Mouse (Mus musculus): Measurements from ENCODE around the gene Krtdap.
"Not testable (repeated sequence)": the region's sequence is repeated elsewhere in the genome, so short reads cannot be mapped to it uniquely, and the experiment has no call there.

Gene Krtdap

DNA sequence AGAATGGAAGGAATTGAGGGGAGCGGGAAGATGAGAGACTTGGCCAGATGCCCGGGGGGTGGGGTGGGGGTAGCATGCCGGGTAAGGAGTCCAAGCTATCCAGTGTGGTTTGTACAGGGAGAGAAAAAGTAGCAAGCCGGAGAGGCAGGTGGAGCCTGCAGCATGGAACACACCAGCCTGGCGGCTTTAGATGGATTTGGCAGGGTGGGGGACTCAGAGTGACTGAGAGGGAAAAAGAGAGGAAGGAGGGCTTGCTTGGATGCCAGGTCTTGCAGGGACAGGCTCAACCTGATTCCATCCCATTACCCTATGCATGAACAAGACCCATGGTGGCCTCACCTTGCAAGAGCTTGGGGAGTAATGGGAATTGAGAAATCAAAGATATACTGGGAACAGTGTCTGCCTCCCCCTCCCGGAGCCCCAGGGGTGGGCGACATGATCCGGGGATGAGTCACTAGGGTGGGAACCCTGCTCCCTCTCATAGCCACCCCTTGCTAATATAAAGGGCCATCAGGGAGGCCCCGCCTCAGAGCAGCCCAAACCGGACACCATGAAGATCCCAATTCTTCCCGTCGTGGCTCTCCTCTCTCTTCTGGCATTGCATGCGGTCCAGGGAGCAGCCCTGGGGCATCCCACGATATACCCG lies at the start of gene Krtdap:
Gene Krtdap (plus strand): TSS at position 520 of the 646 bp plus-strand sequence.
- no peak for DNase-seq (ENCODE audit: low spot score)

DNA sequence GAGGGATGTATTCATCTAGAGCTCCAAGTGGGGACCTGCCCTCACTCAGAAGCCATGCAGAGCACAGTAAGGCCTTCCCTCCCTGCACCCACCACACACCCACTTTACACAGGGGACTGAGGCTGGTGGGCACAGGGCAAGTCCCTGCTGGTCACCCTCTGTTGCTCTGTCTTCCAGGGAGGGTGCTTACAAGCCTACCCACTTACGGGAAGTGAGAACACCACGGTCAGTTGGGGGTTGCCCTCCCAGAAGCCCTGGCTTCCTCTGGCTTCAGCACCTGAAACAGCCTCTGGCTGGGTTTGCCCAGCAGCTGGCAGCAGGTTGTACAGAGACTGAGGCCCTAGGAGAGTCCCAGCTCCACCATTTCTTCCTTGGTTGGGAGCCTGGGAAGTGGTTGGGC lies 45.1 kb upstream of the Krtdap start:
- DNase-seq (ENCODE audit: low spot score) = not testable (repeated sequence)

DNA sequence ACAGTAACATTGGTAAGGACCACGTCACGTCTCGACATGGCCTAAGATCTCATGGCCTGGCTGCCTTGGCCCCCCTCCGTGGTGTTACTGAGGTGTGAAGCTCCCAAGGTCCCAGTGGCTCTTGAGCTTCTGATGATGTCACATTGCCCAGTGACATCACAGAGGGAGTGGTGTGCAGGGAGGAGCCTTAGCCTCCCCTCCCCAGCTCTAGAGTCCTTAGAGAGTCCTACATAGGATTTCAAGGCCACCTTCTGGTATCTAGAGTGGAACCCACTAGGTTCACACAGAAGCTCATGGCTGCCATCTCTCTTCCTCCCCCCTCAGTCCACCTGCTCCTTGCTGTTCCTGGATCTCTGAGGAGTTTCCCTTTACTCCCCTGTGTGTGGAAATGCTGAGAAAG lies 44.1 kb upstream of the Krtdap start, which contains the start of gene Gapdhs:
Gene Gapdhs (minus strand): TSS at position 65 of the 400 bp plus-strand sequence.
- DNase-seq (ENCODE audit: low spot score) = peak; percentile 13

DNA sequence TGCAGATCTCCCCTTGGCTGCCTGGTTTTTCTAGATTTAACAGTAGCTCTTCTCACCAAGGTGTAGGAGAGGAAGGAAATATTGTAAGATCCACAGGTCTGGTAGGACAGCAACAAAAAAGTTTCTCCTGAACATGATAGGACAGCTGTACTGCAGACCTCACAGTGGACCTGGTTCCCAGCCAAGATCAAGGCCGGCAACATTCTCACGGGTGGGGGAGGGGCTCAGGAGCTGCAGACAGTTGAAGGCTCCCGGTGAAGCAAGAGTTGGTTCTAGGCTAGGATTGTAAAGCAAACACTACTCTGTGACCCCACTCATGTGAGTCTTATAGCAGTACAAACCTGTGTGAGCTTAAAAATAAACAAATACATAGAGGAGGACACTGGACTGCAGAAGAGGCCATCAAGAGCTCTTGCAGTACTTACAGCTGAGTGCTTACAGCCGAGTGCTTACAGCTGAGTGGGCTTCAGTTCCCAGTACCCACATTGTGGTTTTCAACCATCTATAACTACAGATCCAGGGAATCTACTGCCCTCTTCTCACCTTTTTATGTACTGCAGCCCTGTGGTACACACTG lies 43.6 kb upstream of the Krtdap start:
- peak; percentile 71 for DNase-seq (ENCODE audit: low spot score)

DNA sequence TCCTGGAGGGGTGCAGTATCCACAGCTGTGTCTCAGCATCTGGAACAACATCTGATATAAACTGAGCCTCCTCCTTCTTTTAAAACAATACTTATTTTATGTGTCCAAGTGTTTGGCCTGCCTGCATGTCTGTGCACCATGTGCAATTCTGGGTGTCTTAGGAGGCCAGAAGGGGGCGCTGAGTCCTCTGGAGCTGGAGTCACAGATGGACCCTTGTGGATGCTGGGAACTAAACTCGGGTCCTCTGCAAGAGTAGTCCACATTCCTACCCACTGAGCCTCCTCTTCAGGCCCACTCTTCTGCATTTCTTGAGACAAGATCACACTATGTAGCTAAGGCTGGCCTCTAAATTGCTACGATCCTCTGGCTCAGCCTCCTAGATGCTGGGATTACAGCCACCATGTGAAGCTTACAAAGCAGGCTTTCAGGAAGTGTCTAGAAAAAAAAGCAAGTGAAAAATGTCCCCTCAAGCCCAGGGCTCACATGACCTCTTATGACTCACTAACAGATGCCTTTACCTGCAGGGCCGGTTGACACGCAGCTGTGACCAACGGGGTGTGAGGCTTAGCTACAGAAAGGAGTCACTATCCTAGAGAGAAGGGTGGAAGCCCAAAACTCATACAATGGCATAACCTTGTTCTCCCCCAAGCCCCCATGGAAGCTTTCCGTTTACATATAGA lies 40.0 kb upstream of the Krtdap start:
- DNase-seq (ENCODE audit: low spot score) = no peak

DNA sequence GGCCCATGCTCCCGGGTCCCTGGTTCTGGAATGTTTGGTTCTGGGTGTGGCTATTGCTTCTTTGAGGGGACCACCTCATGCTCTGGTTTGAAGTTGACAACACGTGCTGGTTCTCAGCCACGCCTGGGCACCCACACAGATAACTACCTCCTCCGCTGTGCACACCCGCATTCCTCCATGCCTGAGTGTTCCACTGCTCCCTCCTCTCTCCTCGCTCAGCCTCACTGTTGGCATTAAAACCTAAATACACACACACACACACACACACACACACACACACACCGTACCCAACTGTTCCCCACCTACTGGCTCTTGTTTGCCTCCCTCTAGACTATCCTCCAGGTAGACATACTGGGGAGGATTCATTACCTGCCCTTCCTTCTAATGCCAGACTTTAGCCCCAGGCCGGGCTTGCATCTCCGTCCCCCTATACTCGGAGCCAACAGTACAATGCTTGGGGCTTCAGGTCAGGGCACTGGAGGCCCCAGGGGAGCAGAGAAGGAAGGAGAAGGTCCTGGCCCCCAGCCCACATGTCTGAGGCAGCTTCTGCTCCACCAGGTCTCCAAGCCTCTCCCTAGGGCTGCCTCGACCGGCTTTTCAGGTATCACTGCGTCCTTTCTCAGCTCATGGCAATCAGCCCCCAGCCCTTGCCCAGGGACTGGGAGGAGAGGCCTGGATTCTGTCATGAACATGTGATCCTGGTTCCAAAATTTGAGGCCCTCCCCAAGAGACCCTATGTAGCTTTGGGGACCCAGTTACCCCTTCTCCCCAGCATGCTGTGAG lies 37.7 kb upstream of the Krtdap start:
- no peak for DNase-seq (ENCODE audit: low spot score)

DNA sequence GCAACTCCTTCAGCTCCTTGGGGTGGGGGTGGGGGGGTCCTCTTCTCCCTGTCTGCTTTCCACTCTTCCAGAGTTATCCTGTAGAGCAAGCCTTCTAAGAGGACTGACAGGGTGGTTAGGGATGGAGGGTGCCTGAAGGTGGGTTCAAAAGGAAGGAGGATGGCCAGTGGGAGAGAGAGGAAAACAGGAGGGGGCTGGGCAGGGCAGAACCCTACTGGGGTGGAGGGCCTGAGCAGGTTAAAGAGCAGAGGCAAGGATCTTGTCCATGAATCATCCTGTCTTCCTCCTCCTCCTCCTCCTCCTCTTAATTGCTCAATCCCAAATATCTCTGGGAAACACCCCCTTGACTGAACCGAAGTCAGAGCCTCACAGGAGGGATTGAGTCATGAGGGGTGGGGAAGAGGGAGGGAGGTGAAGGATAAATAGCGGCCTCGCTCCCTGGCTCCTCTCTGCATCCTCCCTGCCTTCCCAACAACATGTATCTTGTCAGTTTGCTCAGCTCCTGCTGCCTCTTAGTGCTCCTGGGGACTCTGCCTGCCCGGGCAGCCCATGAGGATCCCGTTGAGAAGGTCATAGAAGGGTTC lies 36.5 kb upstream of the Krtdap start, which contains the start of gene Sbsn:
Gene Sbsn (plus strand): TSS at position 386 of the 584 bp plus-strand sequence.
- no peak for DNase-seq (ENCODE audit: low spot score)

DNA sequence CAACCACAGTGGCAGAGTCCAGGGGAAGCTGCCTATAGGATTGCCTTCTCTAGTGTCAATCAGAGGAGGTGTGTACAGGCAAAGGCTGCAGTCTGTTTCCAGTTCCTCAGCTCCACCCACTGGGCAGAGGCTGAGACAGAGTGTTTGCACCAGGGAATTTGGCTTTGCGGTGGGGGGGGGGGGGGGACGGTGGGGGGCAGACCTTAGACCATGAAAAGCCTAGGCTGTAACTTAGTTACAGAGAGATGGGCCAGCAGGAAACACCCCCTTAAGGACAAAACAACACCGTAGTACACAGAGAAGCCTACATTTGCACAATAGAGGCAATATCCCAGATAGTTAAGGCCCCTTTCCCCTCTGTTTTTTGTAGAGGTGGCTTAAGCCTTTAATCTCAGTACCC lies 30.7 kb upstream of the Krtdap start:
- DNase-seq (ENCODE audit: low spot score) = no peak

DNA sequence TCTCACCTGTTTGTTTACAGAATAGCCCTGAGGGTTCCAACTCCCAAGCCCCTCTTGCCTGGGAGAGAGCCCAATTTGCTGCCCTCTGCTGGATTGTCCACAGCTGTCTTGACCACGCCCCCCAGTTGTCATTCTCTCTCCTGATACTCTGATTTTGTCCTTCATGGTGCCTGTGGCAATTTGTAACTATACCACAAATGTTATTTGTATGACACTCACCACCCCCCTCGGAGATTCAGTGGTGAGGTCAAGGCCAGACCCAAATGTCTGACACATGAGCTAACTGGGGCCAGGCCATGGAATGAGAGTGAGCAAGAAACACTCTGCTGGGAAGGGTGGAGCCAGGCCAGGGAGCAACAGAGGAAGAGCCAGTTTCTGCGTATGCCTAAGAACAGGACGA lies 28.8 kb upstream of the Krtdap start:
- DNase-seq (ENCODE audit: low spot score) = peak; percentile 32

DNA sequence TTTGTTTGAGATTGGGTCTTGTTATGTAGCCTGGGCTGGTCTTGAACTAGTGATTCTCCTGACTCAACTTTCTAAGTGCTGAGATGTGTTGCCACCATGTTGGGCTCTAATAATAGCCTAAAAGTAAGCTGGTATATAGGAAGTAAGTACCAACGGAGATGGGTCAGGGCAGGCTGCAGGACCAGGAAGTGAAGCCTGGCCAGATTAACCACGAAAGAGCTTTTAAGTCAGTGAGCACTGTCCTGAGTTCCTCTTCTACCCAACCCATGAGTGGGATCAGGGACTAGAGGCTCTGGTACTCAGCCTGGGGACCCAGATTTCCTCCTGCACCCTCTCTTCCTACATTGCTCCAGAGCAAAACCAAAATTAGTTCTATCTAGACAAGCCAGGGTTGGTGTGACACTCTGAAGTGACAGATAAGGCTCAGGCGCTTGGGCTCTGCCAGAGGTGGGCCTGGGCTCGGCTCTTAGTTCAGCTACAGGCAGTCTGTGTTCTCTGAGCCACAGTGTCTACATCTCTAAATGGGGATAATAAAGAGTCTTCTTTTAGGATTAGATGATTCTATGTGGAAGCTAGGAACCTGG lies 25.8 kb upstream of the Krtdap start:
- no peak for DNase-seq (ENCODE audit: low spot score)

DNA sequence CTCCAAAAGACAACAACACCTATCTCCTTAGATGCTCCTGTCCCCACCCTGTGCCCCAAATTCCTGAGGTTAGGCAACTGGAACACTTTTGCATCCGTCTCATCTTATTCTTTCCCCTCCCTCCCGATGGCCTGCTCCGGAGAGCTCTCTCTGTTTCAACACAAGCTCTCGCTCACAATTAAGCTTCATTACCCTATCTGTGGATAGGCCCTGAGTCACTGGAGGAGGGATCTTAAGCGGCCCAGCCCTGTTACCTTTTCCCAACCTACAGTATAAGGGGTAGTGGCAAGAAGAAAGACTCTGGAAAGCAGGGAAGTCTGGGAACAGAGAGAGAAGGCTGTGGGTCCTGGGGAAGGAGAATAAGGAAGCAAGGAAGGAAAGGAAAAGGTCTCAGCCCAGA lies 24.2 kb upstream of the Krtdap start, which contains the start of gene Dmkn:
Gene Dmkn (plus strand): TSS at position 301 of the 400 bp plus-strand sequence.
- no peak for DNase-seq (ENCODE audit: low spot score)

DNA sequence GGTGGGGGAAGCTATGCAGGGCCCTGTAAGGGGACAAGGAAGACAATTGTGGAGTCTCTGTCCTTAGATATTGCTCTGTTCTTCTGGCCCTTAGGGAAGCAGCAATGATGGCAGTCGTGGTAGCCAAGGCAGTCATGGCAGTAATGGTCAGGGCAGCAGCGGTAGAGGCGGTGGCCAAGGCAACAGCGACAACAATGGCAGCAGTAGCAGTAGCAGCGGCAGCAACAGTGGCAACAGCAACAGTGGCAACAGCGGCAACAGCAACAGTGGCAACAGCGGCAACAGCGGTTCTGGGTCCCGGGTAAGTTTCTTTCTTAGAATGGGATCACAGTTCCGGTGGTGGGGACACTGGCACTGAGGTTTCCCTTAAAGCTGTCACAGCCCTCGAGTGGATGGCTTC lies 22.5 kb upstream of the Krtdap start:
- no peak for DNase-seq (ENCODE audit: low spot score)

DNA sequence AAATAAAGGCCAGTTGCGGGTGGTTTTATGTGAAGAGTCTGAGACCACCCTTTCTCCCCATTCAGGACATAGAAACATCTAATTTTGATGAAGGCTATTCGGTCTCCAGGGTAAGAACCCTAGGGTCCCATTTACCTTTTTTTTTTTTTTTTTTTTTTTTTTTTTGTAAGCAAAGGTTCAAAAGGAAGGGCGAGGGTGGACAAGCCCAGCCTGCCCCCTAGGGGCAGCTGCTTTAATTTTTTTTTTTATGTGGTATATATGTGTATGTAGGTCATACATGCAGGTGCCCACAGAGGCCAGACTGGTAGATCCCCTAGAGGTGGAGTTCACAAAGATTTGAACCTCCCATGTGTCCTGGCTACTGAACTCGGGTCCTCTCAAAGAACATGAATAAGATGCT lies 21.3 kb upstream of the Krtdap start:
- no peak for DNase-seq (ENCODE audit: low spot score)

DNA sequence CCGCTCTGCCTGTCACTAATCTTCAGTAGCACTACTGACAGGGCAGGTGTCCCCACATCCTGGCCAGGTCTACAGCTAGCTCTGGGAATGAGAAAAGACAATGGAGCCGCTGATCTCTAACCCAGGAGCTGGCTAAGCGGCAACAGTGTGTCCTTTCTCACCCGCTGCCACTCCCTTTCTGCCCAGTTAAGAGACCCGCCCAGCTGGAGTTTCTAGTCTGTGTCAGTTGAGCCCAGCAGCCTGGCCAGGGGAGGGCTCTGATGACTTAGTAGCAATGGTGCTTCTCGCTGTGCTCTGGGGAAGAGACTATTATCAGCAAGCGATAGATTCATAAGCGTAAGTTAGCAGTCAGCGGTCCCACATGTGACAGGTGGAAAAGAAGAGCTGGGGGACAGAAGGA lies 18.5 kb upstream of the Krtdap start:
- no peak for DNase-seq (ENCODE audit: low spot score)

DNA sequence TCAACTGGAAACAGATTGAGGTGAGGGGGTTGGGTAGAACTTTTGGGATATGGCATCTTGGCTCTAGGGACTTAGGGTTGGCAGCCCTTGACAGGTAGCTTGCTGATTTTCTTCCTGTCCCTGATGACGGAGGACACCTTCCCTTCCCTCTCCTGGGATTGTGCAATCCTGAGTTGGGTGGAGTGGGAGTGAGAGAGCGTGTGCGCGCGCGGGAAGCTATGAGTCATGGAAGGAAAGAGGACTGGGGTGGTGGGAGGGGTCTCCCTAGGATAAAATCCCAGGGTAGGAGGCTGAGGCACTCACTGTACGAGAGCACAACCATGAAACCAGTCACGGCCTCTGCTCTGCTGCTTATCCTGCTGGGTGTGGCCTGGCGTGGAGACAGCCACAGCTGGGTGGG lies 11.6 kb upstream of the Krtdap start:
- no peak for DNase-seq (ENCODE audit: low spot score)

DNA sequence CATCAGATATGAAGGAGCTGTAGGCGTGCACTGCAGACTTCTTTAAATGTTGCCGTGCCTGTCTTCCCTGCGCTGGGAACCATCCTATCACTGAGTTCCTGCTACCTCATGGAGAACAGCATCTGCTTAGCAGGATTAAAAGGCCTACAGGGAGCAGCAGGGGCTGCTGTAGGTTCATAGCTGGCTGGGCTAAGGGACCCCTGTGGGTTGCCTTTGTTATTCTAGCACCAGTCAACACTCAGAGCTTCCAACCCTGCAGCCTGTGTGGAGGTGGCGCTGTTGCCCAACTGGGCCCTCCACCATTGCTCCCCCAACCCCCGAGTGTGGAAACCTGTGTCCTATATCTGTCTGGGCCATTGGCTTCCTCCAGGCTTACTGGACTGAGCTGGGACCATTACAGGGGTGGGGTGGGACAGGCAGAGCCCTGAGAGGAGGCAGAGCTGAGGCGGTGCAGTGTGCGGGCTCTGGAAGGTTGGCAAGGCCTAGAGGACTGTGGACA lies 10.6 kb upstream of the Krtdap start:
- no peak for DNase-seq (ENCODE audit: low spot score)

DNA sequence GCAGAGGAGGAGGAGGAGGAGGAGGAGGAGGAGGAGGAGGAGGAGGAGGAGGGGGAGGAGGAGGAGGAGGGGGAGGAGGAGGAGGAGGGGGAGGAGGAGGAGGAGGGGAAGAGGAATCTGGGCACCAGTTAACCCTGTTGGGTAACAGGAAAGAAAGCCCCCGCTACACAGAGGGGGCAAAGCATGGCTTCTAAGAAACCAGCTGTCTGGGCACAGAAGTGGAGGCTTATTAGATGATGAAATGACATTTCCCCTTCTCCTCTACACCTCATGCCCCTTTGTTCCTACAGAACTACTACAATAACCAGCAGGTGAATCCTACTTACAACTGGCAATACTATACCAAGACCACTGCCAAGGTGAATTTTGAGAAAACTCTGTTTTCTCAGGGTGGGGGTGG lies 9.8 kb upstream of the Krtdap start:
- DNase-seq (ENCODE audit: low spot score) = no peak

DNA sequence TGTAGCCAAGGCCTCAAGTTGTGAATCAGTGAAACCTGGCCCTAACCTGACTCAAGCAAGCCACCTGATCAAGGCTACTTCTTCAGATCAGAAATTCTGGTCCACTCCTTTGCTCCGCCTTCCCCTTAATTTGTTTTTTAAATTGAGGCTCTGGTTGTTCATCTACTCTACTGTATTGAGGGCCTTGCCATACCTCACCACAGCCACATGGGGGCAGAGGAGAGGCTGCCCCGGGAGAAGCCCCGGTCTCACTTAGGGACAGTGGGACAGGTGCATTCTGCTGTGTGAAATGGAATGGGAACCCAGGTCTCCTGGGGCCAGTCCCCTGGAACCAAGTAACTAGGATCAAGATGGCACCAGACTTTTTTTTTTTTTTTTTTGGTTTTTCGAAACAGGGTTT lies 5.9 kb upstream of the Krtdap start:
- DNase-seq (ENCODE audit: low spot score) = peak; percentile 16

DNA sequence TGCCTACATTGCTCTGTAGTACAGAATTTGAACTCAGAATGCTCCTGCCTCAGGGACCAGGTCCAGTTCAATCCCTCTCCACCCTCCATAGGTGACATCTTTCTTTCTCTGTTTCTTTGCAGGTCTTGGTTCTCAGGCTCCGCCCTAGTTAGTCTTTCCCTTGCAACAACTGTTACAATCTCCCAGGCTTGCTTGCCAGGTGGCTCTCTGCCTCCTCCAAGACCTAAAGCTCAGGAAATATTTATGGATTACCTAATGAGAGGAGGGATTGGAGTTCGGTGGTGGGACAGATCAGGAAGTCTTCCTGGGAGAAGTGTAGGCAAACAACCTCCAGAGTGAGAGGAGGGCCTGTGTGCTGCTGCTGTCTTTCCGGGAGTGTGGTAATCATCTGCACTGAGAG lies 5.0 kb upstream of the Krtdap start:
- DNase-seq (ENCODE audit: low spot score) = peak; percentile 32

DNA sequence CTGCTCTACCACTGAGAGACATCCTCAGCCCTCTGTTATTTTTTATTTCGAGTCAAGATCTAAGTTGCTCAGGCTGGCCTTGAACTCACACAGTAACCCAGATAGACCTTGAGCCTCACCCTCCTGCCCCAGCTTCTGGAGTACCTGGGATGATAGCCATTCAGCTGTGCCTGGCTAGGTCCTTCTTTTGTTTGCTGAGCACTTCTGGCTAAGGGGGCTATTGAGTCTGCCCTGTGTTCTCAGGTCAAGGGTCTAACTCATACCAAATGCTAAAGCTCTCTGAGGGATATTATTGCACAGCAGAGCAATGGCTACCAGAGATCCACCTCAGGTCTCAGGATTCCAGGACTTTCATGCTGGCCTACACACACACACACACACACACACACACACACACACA lies 2.5 kb upstream of the Krtdap start:
- no peak for DNase-seq (ENCODE audit: low spot score)

DNA sequence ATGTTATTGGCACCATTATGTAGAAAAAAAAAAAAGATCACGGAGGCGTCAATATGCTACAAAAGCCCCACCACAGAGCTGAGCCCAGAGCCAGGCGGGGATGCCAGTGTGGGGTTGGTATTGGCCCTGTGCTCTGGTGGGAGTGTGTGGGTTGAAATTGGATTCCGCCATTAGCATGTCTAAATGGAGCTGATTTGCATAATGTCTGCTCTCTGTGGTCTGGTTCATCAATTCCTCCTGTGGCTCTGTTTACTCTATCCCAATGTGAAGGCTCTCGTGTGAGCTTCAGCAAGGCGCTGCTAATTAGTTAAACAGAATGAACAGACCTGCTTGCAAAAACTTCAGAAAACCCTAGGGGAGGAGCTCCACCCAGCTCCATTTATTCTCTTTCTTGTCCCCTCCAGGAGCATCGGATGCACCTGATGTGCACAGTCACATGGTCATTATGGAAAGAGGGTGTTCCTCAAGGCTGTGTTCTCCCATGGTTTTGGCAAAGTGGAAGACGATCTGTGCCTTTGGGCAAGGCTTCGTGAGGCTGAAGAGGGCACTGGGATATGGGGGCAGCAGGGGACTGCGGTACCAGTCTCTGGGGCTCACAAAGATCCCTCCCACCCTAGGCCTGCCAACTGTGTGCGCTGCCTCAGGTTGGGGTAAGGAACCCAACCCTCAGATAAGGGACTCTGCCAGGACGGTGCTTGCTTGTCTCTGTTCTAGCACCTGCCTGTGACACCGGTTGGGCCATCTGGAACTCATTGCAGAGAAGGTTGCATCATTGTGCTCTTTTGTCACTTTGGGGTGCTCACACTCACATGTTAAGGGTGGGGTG lies 1.8 kb upstream of the Krtdap start:
- DNase-seq (ENCODE audit: low spot score) = no peak

Data from adipocyte (in vitro differentiated cells).